12 mouse cellular contexts compared by ENCODE assay signal in genomic region chr1:189703156-189703555, GRCm38 (mm10). TPM values are rescaled to one million over a fixed set of nuclear protein-coding genes. Genes with fewer than 3 reads are reported as not detected.
A peak's percentile ranks its signal among the peaks of the same experiment; 100 is the strongest.
DNase-seq lines count a peak whose midpoint lies in the region; ATAC-seq and TF ChIP-seq lines count a peak whose summit lies in the region.
"Had no signal": no experiment of that assay in that cellular context is flagged by ENCODE, and none has a peak within 500 bp of the region (broad histone marks: within the 10 kb centered on the region; RNA-seq: fewer than 3 reads in every experiment).

No protein-coding gene starts in this region.

- ATAC-seq in forebrain, embryonic 16.5 days: no peak
- no peak for ATAC-seq in cerebellum, adult (ENCODE audit: insufficient number of reproducible peaks, low FRiP score, low TSS enrichment)
- ATAC-seq: forebrain, embryonic 15.5 days had no signal

- no peak overlapping the region for H3K9ac ChIP-seq in forebrain, embryonic 16.5 days (replicated peaks; ENCODE audit: low read depth, low read length)
- H3K9ac ChIP-seq: forebrain, embryonic 15.5 days; limb, embryonic 15.5 days had no signal

- H3K27ac ChIP-seq in bone marrow, adult 2 months (ENCODE audit: control insufficient read depth, insufficient read depth, low read depth, low read length, poor library complexity): no peak overlapping the region
- H3K27ac ChIP-seq in thymus, adult 2 months (ENCODE audit: control insufficient read depth, insufficient read depth, low read length): no peak overlapping the region
- no peak overlapping the region for H3K27ac ChIP-seq in forebrain, embryonic 16.5 days (ENCODE audit: low read length)
- H3K27ac ChIP-seq: forebrain, embryonic 15.5 days; limb, embryonic 15.5 days had no signal

- no peaks in the 10 kb centered on the region for H3K9me3 ChIP-seq in forebrain, embryonic 16.5 days (ENCODE audit: control insufficient read depth, low read length)
- H3K9me3 ChIP-seq: forebrain, embryonic 15.5 days; limb, embryonic 15.5 days had no signal

- no peaks in the 10 kb centered on the region for H3K4me1 ChIP-seq in lung, adult 2 months (ENCODE audit: control insufficient read depth, insufficient read depth, low read length)
- no peaks in the 10 kb centered on the region for H3K4me1 ChIP-seq in bone marrow, adult 2 months (ENCODE audit: control insufficient read depth, insufficient read depth, low read length)
- peaks cover 3% of the 10 kb centered on the region for H3K4me1 ChIP-seq in thymus, adult 2 months (replicated peaks; ENCODE audit: control insufficient read depth, insufficient read depth, low read length)
- no peaks in the 10 kb centered on the region for H3K4me1 ChIP-seq in forebrain, embryonic 16.5 days (replicated peaks; ENCODE audit: control insufficient read depth, insufficient read depth, low read length)
- H3K4me1 ChIP-seq: forebrain, embryonic 15.5 days had no signal

- no peak overlapping the region for H3K4me2 ChIP-seq in forebrain, embryonic 16.5 days (ENCODE audit: low read length)
- H3K4me2 ChIP-seq: forebrain, embryonic 15.5 days; limb, embryonic 15.5 days had no signal

- WGBS in lung, adult 2 months: 49% methylated on average over 7 of the region's 7 CpGs
- WGBS in bone marrow, adult 2 months: 38% methylated on average over 7 of the region's 7 CpGs
- WGBS in thymus, adult 2 months: 40% methylated on average over 7 of the region's 7 CpGs
- WGBS in forebrain, embryonic 16.5 days: 46% methylated on average over 7 of the region's 7 CpGs

- no peak for TF ChIP-seq POLR2A in lung, adult 2 months (IDR thresholded peaks at IDR 0.05; ENCODE audit: borderline replicate concordance, extremely low read depth, low read depth, low read length)
- TF ChIP-seq POLR2A in bone marrow, adult 2 months (IDR thresholded peaks at IDR 0.05; ENCODE audit: borderline replicate concordance, control insufficient read depth, low read depth, low read length): no peak
- no peak for TF ChIP-seq POLR2A in thymus, adult 2 months (IDR thresholded peaks at IDR 0.05; ENCODE audit: control insufficient read depth, extremely low read depth, insufficient read depth, low read length, poor library complexity)

- DNase-seq in embryo, embryonic 10 days (ENCODE audit: low spot score): peak; percentile 58
- DNase-seq in embryo, embryonic 9.5 days (ENCODE audit: extremely low spot score): no peak
- DNase-seq in lung, adult 2 months: no peak
- no peak for DNase-seq in lung, postnatal 10 days
- DNase-seq in thymus, adult 2 months: peak; percentile 65
- DNase-seq: adrenal gland, adult 8-10 months; right cerebral cortex, adult 18-20 months had no signal

- no peak overlapping the region for H3K4me3 ChIP-seq in lung, adult 2 months (replicated peaks; ENCODE audit: extremely low read depth, low read depth, low read length)
- no peak overlapping the region for H3K4me3 ChIP-seq in bone marrow, adult 2 months (replicated peaks; ENCODE audit: control insufficient read depth, low read depth, low read length)
- H3K4me3 ChIP-seq in thymus, adult 2 months (ENCODE audit: control insufficient read depth, insufficient read depth, low read length): no peak overlapping the region
- H3K4me3 ChIP-seq in forebrain, embryonic 16.5 days (replicated peaks; ENCODE audit: low read length): no peak overlapping the region
- H3K4me3 ChIP-seq: forebrain, embryonic 15.5 days; limb, embryonic 15.5 days had no signal

- no peaks in the 10 kb centered on the region for H3K27me3 ChIP-seq in thymus, adult 2 months (ENCODE audit: control insufficient read depth, insufficient read depth, low read length)
- no peaks in the 10 kb centered on the region; the same call in 1 of the 2 replicates for H3K27me3 ChIP-seq in forebrain, embryonic 16.5 days (replicated peaks; ENCODE audit: control insufficient read depth, insufficient read depth, low read length)
- H3K27me3 ChIP-seq: limb, embryonic 15.5 days had no signal

- peak; percentile 50 for TF ChIP-seq CTCF in lung, adult 2 months (IDR thresholded peaks at IDR 0.05; ENCODE audit: insufficient read depth, low read length)
- TF ChIP-seq CTCF in bone marrow, adult 2 months (IDR thresholded peaks at IDR 0.05; ENCODE audit: control insufficient read depth, insufficient read depth, low read length): peak; percentile 31; the same call in 1 of the 2 replicates
- no peak for TF ChIP-seq CTCF in thymus, adult 2 months (IDR thresholded peaks at IDR 0.05; ENCODE audit: borderline replicate concordance, control insufficient read depth, extremely low read depth, insufficient read depth, low read length, poor library complexity)

- H3K36me3 ChIP-seq in thymus, adult 2 months (ENCODE audit: control insufficient read depth, insufficient read depth, low read length): no peaks in the 10 kb centered on the region
- H3K36me3 ChIP-seq in forebrain, embryonic 16.5 days (ENCODE audit: control insufficient read depth, insufficient read depth): no peaks in the 10 kb centered on the region
- H3K36me3 ChIP-seq: forebrain, embryonic 15.5 days; limb, embryonic 15.5 days had no signal

RNA-seq across cellular contexts. Expression of gene Cenpf, which starts 15.3 kb away (rescaled TPM):
- polyA plus RNA-seq in lung, adult 2 months (2012; rRNA removed): 0.22 and 0.86 TPM in 2 replicates
- 23.9 and 28.7 TPM in 2 replicates for polyA plus RNA-seq in bone marrow, adult 2 months (2011; ENCODE audit: insufficient read depth, insufficient read length, low replicate concordance, missing spikeins)
- 10.3 and 10.8 TPM in 2 replicates for polyA plus RNA-seq in thymus, adult 2 months (2012; rRNA removed)
- polyA plus RNA-seq in forebrain, embryonic 16.5 days (2015; fragmentation: Nextera tagmentation; extraction: Ambion mirVana): 37.9 and 47.8 TPM in 2 replicates

RNA-seq across cellular contexts. Expression of gene Ptpn14, which starts 24.9 kb away (rescaled TPM):
- polyA plus RNA-seq in lung, adult 2 months (2012; rRNA removed): 18.9 and 19.7 TPM in 2 replicates
- polyA plus RNA-seq in bone marrow, adult 2 months (2011; ENCODE audit: insufficient read depth, insufficient read length, low replicate concordance, missing spikeins): 2.1 and 2.6 TPM in 2 replicates
- polyA plus RNA-seq in thymus, adult 2 months (2012; rRNA removed): 17.8 and 19.5 TPM in 2 replicates
- polyA plus RNA-seq in forebrain, embryonic 16.5 days (2015; fragmentation: Nextera tagmentation; extraction: Ambion mirVana): 0.85 and 1.1 TPM in 2 replicates

Comparison
In these comparisons a context has a peak if more than half of its experiments do, and no peak if none do; other contexts are left out.
1. DNase-seq: peak in embryo, embryonic 10 days (single experiment) and thymus, adult 2 months (single experiment); none in embryo, embryonic 9.5 days (single experiment), lung, adult 2 months (single experiment) and lung, postnatal 10 days (single experiment).